Mouse (Mus musculus) brain, embryonic 14.5 days (tissue): ENCODE measurements around the gene Bloc1s6.

ENCODE experiments used
- CTCF ChIP-seq: fragments of 200-500 bp; IDR thresholded peaks from 2 replicates; pipeline ENCODE4 v1.5.1; 2012; ENCODE audit warnings: inconsistent platforms, mild to moderate bottlenecking, moderate library complexity, borderline replicate concordance; ENCODE audit not compliant: insufficient read depth, insufficient read length; ENCODE audit errors: extremely low read depth
- POLR2A ChIP-seq: fragments of 200-500 bp; IDR thresholded peaks from 2 replicates; pipeline ENCODE4 v1.6.1; 2012; ENCODE audit warnings: mild to moderate bottlenecking, inconsistent platforms, borderline replicate concordance; ENCODE audit not compliant: poor library complexity, insufficient read depth, insufficient read length, severe bottlenecking; ENCODE audit errors: extremely low read depth

- TF ChIP-seq POLR2A (no peak), CTCF (no peak)
Observed at GRCm38 (mm10) chr2:122786167-122786566, 47.9 kb downstream of the Bloc1s6 start.
